Mouse (Mus musculus) ovary, postnatal 14 days (tissue): ENCODE results near the gene Fbxl21.

Experiments
- DNase-seq: peaks from one replicate; pipeline ENCODE4 v3.0.0; 2022; ENCODE audit warnings: low spot score

Fbxl21 gene

DNA sequence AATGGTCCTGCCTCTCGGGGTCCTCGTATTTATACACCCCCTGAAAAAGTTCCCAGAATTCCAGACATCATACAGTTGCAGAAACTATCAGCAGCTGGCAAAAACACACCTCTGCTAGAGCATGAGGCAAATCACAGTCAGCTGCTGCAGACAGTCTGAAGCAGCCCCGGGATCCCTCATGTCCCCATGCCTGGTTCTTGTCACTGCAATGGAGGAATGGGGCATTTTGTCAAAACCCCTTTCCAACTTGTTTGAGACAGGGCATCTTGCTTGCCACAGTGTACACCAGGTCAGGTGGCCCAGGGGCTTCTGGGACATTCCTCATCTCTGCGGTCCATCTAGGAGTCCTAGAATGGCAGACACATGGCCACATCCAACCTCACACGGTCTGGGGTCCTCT lies 12.7 kb downstream of the Fbxl21 start:
- DNase-seq: no peak

- DNase-seq: no peak
These were observed 13.3 kb downstream of the Fbxl21 start for GRCm38 (mm10) chr13:56535570-56535969.

GRCm38 (mm10) chr13:56537026-56537425 lies 14.8 kb downstream of the Fbxl21 start:
- DNase-seq: no peak

DNA sequence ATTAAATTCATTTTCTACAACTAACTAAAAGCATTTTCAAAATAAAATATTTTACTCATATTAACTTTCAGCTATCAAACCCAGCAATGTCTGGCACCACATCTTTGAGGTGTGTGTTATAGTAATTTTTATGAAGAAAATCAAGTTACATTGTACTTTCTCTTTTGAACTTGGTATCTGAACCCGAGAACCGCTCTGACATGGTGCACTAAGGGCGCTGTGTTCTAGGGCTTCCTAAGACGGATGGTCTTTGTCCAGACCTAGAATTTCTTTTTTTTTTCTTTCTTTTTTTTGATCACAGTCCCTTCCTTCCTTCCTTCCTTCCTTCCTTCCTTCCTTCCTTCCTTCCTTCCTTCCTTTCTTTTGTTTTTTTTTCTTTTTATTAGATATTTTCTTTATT lies 17.6 kb downstream of the Fbxl21 start:
- peak; percentile 33 for DNase-seq

GRCm38 (mm10) chr13:56543805-56544204 lies 21.5 kb downstream of the Fbxl21 start:
- DNase-seq: no peak

- no peak for DNase-seq
These were observed 22.7 kb downstream of the Fbxl21 start for GRCm38 (mm10) chr13:56544956-56545355.

GRCm38 (mm10) chr13:56548401-56548800 lies 26.1 kb downstream of the Fbxl21 start, which contains the start of gene Lect2:
TSS of gene Lect2 (minus strand) at chr13:56548502.
- DNase-seq: no peak

GRCm38 (mm10) chr13:56549364-56549763 lies 27.1 kb downstream of the Fbxl21 start:
- no peak for DNase-seq

- DNase-seq: no peak
These were observed 28.3 kb downstream of the Fbxl21 start for GRCm38 (mm10) chr13:56550574-56550973.

DNA sequence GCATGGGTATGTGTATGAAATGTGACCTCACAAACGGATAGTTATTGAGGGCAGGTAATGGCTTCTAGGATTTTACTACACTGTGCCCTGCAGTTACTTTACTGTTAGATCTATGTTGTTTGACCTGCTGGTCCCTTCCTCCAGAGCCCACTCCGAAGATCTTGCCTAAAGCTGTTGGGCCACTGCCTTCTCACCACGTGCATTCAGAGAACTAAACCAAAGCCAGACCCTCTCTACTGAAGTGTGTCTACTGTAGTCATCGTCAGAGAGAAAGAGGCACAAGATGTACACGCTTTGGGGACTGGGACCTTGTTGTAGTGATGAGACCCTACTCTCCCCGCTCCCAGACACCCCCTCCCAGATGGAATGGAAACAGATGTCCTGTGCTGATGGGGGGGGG lies 29.4 kb downstream of the Fbxl21 start:
- no peak for DNase-seq

DNA sequence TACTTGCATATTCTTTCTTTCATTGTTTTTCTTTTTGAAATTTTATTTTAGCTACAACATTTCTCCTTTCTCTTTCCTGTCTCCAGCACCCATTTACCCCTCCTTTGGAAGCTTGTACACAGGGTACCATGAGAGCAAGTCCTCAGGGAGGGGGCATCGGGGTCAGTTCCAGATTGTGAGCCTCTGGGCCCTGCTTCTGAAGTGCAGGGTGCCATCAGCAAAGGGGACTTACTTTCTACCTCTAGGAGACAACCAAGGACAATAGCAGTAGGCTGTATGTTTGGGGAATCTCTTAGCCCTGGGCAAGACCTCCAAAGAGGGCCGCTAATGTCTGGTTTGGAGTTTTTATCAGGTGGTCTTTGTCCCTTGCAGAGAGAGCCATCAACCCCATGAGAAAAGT lies 31.7 kb downstream of the Fbxl21 start:
- DNase-seq: no peak

GRCm38 (mm10) chr13:56554409-56554808 lies 32.1 kb downstream of the Fbxl21 start:
- DNase-seq: no peak

GRCm38 (mm10) chr13:56555957-56556356 lies 33.7 kb downstream of the Fbxl21 start:
- DNase-seq: peak; percentile 33

DNA sequence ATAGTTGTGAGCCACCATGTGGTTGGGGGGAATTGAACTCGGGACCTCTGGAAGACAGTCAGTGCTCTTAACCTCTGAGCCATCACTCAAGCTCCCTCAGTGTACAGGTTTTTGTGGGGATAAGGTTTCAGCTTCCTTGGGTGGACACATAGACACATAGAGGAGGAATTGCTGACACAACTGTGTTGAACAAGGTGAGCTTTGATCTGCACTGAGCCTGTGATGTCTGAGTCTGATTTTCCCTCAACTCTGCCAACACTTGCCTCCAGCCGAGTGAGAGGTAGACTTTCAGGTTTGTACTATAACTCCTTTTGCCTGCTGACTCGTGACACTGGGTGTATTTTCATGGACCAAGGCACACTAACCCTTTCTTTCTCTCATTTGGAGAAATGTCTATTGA lies 34.4 kb downstream of the Fbxl21 start:
- no peak for DNase-seq

- DNase-seq: no peak
These were observed 36.5 kb downstream of the Fbxl21 start for GRCm38 (mm10) chr13:56558811-56559210.

GRCm38 (mm10) chr13:56559841-56560370 lies 37.6 kb downstream of the Fbxl21 start:
- no peak for DNase-seq

- DNase-seq: no peak
These were observed 38.9 kb downstream of the Fbxl21 start for GRCm38 (mm10) chr13:56561129-56561528.

DNA sequence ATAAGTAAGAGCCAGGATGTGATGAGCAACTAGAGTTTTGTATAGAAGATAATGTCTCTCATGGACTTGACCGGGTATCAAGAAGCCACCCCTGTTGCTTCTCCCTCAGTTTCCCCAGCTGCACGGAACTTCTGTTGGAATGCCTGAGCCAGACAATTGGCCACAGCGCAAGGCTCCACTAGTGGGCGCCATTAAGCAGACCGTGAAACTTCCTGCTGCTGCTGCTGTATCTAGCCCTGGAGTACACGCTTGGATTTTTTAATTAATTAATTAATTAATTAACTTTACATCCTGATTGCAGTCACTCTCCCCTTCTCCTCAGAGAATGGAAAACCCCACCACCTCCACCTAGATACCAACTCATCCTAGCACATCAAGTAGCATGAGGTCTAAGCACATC lies 40.8 kb downstream of the Fbxl21 start:
- DNase-seq: peak; percentile 32

DNA sequence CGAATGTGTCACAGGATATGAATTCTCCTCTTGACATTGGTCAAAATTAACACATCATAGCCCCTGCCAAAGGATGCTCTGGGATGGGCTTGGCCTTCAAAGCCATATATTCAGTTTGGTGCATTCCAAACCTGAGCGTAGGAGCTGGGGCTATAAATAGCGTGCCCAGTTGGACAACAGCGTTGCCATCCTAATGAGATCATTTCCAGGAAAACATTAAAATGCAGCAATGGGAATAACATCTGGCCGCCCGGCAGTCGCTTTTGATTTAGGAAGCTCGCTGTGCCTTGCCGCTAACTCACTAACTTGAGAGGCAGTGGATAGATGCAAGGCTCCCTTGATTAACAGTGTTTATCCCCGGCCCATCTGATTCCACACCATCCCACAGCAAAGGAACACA lies 44.1 kb downstream of the Fbxl21 start:
- DNase-seq: no peak

- DNase-seq: no peak
These were observed 49.4 kb downstream of the Fbxl21 start for GRCm38 (mm10) chr13:56571645-56572044.

DNA sequence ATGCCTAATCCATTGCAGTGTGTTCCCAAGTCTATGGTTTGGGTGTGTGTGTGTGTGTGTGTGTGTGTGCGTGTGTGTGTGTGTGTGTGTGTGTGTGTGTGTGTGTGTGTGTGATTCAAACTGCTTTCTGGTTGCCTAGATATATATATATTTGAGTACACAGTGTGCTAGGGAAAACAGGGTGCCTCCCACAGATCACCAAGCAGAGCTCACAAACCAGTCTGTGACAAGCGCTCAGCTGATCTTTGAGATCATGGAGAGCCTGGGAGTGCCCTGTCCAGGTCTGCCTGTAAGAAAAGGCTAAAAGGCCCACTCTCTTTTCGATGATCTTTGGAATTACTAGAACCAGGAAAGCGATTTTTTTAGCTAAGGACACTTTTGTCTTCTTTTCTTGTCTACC lies 52.8 kb downstream of the Fbxl21 start:
- no peak for DNase-seq

- DNase-seq: peak; percentile 84
These were observed 53.5 kb downstream of the Fbxl21 start for GRCm38 (mm10) chr13:56575701-56576321.

DNA sequence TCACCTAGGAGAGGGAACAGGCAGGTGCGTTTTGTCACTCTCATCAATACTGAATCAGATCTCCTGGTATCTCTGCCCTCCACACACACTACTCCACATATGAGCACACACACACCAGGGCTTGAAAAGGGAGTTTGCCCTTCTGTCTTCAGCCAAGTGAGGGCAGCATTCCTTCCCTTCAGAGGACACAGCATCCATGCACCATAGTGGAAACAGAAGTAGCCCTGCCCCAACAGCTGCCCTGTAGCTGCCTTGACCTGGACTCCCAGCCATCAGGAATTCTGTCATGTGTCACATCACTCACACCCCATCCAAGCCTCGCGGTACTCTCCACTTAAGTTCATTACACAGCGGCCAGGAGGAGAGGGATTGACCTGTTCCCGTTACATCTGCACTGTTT lies 55.8 kb downstream of the Fbxl21 start:
- no peak for DNase-seq

- no peak for DNase-seq
These were observed 58.2 kb downstream of the Fbxl21 start for GRCm38 (mm10) chr13:56580450-56580849.
